Mouse (Mus musculus): ENCODE results near the gene Serpinb9f. TPM values are rescaled to one million over a fixed set of nuclear protein-coding genes. Genes with fewer than 3 reads are reported as not detected.

The Serpinb9f gene
- not detected for total RNA-seq (2023)

DNA sequence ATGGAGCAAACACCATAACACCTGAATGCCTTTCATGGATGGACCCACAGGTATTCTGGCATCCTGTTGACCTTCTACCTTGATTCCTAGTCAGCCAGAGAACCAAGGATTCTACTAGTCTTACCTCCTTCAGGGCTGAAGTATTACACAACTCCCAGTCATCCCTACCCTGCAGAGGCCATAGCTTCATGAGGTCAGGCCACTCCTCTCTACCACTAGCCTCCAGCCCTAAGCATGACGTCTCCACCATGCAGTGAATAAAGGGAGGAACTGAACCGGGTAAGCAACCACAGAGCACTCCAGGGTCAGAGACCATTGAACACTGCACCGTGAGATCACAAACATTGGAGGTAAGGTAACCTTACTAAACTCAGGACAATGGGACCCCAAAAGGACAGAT lies at the start of gene Serpinb9f:
Gene Serpinb9f (plus strand): TSS at position 301 of the 400 bp plus-strand sequence.

Other genes starting within 250 kb of the Serpinb9f start
- gene Serpinb1b, start 245.5 kb upstream of the Serpinb9f start, total RNA-seq (2023), result under 1 TPM in 1 of 2 experiments, not detected in 1; 0.39 TPM
- not detected for gene Serpinb9c, start 164.3 kb upstream of the Serpinb9f start, total RNA-seq (2023)
- gene Serpinb9d, start 131.1 kb upstream of the Serpinb9f start, total RNA-seq (2023), result not detected
- not detected for gene Serpinb9e, start 74.5 kb upstream of the Serpinb9f start, total RNA-seq (2023)
- gene Gm11397, start 71.7 kb downstream of the Serpinb9f start, total RNA-seq (2023), result not detected
- not detected for gene Serpinb9g, start 160.7 kb downstream of the Serpinb9f start, total RNA-seq (2023)